Mouse (Mus musculus): ENCODE measurements around the gene Pstpip1.

Pstpip1 gene

DNA sequence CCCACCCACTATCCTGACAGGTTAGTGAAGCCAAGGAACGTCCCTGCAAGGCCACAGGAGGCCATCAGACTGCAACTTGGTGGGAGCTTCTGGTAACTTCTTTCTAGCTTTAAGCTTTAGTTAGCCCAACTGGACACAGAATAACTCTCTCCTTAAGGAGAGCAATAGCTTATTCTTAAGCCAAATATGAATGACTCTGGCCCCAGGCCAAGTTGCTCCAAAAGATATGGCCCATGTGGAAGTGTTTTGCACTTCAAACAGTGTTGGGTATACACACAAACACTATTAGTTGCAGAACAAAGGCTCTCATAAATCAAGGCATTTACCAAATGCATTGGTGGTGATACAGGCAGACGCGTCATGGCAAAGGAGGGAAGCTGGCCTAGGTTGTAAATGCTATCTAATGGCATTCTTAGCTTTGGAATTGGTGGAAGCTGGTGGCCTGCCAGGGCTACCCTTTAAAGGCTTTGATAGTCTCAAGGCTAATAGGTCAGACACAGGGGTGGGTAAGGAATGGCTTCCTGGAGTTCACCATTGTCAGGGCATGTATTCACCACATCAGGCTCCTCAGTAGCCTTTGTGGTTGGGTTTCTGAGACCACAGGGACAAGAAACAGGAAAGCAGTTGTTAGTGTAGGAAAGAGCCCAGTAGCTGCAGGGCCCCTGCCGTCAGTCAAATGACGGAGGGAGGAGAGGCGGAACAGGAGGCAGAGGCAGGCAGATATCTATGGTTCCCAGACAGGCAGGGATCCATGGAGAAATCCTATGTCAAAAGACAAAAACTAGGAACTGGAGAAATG is 16.7 kb downstream of the Pstpip1 start:
- no peak for DNase-seq (ENCODE audit: low spot score)

DNA sequence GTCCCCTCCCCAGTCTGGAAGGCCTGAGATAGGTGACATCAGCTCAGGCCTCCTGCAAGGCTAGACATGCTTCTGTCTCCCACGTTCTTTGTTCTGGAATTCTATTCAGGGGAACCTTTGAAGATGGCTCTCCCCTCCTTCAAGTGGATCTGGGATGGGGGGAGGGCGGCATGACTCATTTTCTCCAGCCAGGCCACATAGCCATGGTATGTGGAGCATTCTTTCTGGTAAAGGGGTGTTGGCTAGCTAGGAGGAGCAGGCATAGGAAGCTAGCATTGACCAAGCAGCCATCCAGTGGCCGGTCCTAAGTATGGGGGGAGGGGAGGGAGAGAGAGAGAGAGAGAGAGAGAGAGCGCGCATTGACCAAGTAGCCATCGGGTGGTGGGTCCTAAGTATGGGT is 17.8 kb downstream of the Pstpip1 start:
- DNase-seq (ENCODE audit: low spot score): no peak

- no peak for DNase-seq (ENCODE audit: low spot score)
Observed at GRCm38 (mm10) chr9:56108174-56108573, 18.4 kb downstream of the Pstpip1 start.

GRCm38 (mm10) chr9:56118091-56118490 is 28.3 kb downstream of the Pstpip1 start:
- no peak for DNase-seq (ENCODE audit: low spot score)

DNA sequence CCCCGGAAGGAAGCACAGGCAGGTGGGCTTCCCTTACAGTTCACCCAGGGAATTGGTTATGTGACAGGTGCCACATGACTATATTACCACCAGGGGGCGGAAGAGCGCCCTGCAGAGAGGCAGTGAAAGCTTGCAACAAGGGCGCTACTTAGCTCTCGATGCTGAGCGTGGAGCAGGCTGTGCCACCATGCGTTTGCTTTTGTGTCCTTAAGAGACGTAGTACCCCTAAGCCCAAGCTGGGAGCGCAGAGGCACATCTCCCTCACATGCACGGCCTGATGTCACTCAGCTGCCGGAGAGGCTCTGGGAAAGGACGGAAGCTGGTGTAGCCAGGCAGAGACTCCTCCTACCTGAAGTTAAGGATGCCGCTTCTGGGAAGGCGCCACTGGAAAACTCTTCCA is 28.8 kb downstream of the Pstpip1 start:
- peak; percentile 58 for DNase-seq (ENCODE audit: low spot score)

DNA sequence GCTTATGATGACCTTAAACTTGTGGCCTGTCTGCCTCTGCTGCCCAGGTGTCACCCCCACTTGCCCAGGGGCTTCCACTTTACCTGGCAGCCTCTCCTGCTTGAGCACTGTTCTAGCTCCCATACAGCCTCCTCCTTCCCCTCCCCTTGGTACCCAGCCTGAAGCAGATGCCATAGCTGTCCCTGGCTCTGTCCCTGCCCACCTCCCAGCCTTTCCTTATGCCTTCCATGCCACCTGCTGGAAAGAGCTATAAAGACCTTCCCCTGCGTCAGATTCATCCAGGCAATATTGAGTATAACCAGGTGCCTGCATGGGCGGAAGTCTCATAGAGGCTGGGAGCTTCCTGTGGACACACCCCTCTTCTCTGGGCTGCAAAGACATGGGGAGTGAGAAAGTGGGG is 29.9 kb downstream of the Pstpip1 start:
- no peak for DNase-seq (ENCODE audit: low spot score)

DNA sequence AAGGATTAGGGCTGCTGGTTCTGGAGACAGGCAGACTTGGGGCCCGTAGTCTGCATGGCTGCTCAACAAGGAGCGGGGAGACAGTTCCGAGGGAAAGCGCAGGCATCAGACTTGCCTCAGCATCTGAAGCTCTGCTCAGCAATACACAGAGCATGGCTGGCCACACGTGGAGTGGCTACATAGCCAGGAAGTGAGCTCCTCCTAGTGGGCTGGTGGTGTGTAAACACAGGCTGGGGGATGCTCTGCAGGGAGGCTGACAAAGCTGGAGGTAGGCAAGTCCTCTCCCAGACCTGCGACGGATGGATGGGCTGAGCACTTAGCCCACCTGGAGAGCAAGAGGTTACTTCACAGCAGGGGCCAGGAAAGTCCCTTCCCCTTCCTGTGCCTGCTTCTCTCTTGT is 31.3 kb downstream of the Pstpip1 start:
- no peak for DNase-seq (ENCODE audit: low spot score)

DNA sequence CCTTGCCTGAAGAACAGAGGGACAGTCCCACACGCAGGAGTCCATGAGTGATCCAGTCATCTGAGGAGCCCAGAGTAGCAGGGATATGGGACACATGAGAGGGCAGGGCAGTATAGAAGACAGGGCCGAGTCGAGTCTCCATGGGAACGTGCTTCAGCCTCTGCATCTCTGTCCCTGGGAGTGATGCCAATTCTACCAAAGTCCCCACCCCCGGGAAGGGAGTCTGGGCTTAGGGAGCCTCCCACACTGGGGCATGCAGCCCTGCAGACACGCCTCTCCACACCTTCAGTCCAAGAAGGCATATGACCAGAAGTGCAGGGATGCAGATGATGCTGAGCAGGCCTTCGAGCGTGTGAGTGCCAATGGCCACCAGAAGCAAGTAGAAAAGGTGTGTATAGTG is 33.2 kb downstream of the Pstpip1 start:
- no peak for DNase-seq (ENCODE audit: low spot score)

DNA sequence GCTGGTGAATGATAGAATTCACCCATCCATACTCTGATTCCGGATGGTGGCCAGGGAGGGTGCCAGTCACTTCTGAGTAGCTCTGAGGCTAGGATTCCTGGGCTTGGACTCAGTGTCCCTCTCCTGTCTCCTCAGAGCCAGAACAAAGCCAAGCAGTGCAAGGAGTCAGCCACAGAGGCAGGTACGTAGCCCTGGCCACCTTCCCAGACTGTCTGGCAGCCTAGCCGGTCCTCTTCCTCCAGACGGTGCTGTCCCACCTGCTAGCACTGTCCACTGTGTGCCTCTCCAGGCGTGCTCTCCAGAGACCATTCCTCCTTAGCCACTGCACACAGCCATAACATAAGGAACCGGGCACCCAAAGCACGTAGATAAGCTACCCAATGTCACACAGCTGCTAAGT is 33.9 kb downstream of the Pstpip1 start:
- DNase-seq (ENCODE audit: low spot score): no peak

DNA sequence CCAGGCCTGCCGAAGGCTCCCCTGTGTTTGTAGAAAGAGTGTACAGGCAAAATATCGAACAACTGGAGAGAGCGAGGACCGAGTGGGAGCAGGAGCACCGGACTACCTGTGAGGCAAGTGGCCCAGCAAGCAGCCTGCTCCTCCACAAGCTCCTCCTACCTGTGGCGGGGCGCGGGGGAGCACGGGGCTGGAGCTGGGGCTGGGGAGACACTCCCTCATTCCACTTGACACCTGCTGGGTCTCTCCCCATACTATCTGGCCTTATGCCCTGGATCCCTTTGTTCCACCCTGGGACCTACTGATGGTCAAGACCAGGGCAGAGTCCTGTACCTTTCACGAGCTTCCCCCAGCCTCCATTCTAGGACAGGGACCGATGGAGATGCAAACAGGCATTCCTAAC is 34.8 kb downstream of the Pstpip1 start:
- no peak for DNase-seq (ENCODE audit: low spot score)

- no peak for DNase-seq (ENCODE audit: low spot score)
Observed at GRCm38 (mm10) chr9:56126453-56127173, 36.9 kb downstream of the Pstpip1 start.

- no peak for DNase-seq (ENCODE audit: low spot score)
Observed at GRCm38 (mm10) chr9:56128331-56128730, 38.6 kb downstream of the Pstpip1 start.

- no peak for DNase-seq (ENCODE audit: low spot score)
Observed at GRCm38 (mm10) chr9:56129951-56130350, 40.2 kb downstream of the Pstpip1 start.

DNA sequence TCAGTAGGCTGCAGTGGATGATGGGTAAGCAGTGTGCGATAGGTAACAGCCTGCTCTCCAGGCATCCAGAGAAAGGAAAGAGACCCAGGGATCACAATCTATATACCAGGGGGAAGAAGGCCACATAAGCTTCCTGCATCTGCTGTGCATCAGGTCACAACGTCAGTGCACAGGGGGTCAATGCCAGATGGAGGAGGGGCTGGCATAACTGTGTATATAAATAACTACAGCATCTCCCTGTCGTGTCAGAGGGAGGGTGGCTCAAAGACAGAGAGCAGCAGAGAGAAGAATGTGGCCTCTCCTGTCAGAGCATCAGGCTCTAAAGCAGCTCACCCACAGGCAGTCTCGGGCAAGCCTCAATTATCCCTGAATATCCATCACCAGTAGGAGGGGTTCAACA is 40.8 kb downstream of the Pstpip1 start:
- no peak for DNase-seq (ENCODE audit: low spot score)

- no peak for DNase-seq (ENCODE audit: low spot score)
Observed at GRCm38 (mm10) chr9:56131813-56132525, 42.2 kb downstream of the Pstpip1 start.

- no peak for DNase-seq (ENCODE audit: low spot score)
Observed at GRCm38 (mm10) chr9:56133970-56134369, 44.2 kb downstream of the Pstpip1 start.

- no peak for DNase-seq (ENCODE audit: low spot score)
Observed at GRCm38 (mm10) chr9:56134614-56135013, 44.9 kb downstream of the Pstpip1 start.

DNA sequence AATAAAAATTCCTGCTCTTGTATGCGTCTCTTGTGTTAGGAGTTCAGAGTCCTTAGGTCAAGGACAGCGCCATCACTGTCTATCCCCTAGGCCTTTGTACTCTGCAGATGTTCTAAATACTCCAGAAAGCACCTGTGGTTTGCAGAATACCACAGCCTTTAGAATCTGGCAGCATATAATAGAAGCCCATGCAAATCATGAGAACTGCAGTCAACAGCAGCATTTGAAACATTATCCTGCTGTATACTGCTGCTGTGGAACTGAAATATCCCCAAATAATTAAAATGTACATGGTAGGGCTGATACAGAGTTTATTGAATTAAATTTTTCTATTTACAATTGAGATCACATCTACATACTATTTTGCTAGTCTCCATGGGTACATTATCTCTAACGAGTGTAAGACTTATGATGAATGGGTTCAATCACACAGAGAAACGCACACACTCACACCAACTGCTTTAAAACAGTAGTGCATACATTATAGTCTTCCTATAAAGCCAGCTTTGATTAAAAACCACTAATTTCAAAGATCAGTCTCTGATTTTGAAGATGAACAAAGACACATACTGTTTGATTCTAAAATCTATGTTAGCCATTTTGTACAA is 45.9 kb downstream of the Pstpip1 start:
- DNase-seq (ENCODE audit: low spot score): no peak

GRCm38 (mm10) chr9:56141776-56142175 is 52.0 kb downstream of the Pstpip1 start:
- no peak for DNase-seq (ENCODE audit: low spot score)

DNA sequence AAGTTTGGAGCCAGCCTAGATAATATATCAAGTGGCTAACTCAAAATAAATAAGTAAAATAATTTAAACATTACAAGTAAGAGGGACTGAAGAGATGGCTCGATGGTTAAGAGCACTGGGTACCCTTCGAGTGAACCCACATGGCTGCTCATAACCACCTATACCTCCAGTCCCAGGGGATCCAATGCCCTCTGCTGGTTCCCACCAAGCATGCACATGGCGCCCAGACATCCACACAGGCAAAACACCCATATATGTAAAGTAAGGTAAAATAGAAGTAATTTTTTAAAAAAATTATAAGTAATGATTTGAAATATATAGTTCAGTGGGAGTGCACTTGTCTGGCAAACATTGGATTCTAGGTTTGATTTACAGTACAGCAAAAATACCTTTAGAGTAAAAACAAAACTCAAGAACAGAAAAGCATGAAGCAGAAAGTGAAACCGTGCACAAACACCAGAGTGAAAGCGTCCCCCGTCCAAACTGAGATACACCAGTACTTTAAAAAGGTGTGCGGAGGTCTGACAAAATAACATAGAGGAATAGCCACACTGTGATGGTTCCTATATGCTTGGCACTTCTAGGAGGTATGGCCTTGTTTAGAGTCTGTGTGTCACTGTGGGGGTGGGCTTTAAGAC is 54.7 kb downstream of the Pstpip1 start:
- no peak for DNase-seq (ENCODE audit: low spot score)

- no peak for DNase-seq (ENCODE audit: low spot score)
Observed at GRCm38 (mm10) chr9:56146326-56146923, 56.7 kb downstream of the Pstpip1 start.
